Mouse (Mus musculus) forebrain, embryonic 14.5 days (tissue): ENCODE measurements at regions not wholly inside any gene's neighbourhood (a gene's known extent, or its start where the extent isn't known, plus 50 kb on each side); places are given as distances from the start of the nearest gene placed in this dataset.

Source experiments
- ATAC-seq: fragments of 200-750 bp; cut with Nextera tagmentation; 2 replicates; pipeline ENCODE4 v1.8.0; 2017; ENCODE audit warnings: mild to moderate bottlenecking, moderate library complexity
- DNase-seq: peaks from one replicate; pipeline ENCODE4 v3.0.0-alpha.2; 2015; ENCODE audit warnings: low spot score
- H3K27ac ChIP-seq: fragments of 300-500 bp; sonication (generic); 2 replicates; pipeline ENCODE4 v1.5.1; 2014; ENCODE audit warnings: low read depth, mild to moderate bottlenecking, control low read depth, low read length, moderate library complexity
- H3K27me3 ChIP-seq: fragments of 300-500 bp; sonication (generic); replicated peaks from 2 replicates; pipeline ENCODE4 v1.6.1; 2014; ENCODE audit warnings: low read length, control low read depth, mixed read lengths; ENCODE audit not compliant: control insufficient read depth, insufficient read depth
- H3K36me3 ChIP-seq: fragments of 300-500 bp; sonication (generic); 2 replicates; pipeline ENCODE4 v1.6.1; 2014; ENCODE audit warnings: low read length, control low read depth; ENCODE audit not compliant: control insufficient read depth, insufficient read depth
- H3K4me1 ChIP-seq: fragments of 300-500 bp; sonication (generic); 2 replicates; pipeline ENCODE4 v1.6.1; 2014; ENCODE audit warnings: antibody characterized with exemption, low read length, control low read depth; ENCODE audit not compliant: control insufficient read depth, insufficient read depth
- H3K4me2 ChIP-seq: fragments of 300-500 bp; sonication (generic); 2 replicates; pipeline ENCODE4 v1.6.1; 2014; ENCODE audit warnings: mild to moderate bottlenecking, control low read depth, low read length
- H3K4me3 ChIP-seq: fragments of 300-500 bp; sonication (generic); 2 replicates; pipeline ENCODE4 v1.5.1; 2014; ENCODE audit warnings: low read depth, low read length, control low read depth
- H3K9ac ChIP-seq: fragments of 300-500 bp; sonication (generic); 2 replicates; pipeline ENCODE4 v1.6.1; 2014; ENCODE audit warnings: mild to moderate bottlenecking, low read length, control low read depth, moderate library complexity
- H3K9me3 ChIP-seq: fragments of 300-500 bp; sonication (generic); replicated peaks from 2 replicates; pipeline ENCODE4 v1.6.1; 2016; ENCODE audit warnings: low read length, control low read depth, mixed read lengths; ENCODE audit not compliant: control insufficient read depth
- WGBS: fragments of 180-500 bp; shearing (Covaris S2); extraction: QIAGEN DNeasy Blood & Tissue Kit; methylation state at CpG from one replicate; pipeline ENCODE4 v1.1.7; 2014; 5-methylcytosine and 5-hydroxymethylcytosine counted together

GRCm38 (mm10) chr19:21913005-21913670 is 135.0 kb downstream of the Cemip2 start:
- ATAC-seq (no peak), DNase-seq (no peak)
- Histone ChIP-seq H3K27ac (no peak overlapping the region), H3K9me3 (no peaks in the 10 kb centered on the region), H3K36me3 (no peaks in the 10 kb centered on the region), H3K4me2 (no peak overlapping the region), H3K27me3 (no peaks in the 10 kb centered on the region), H3K4me1 (no peaks in the 10 kb centered on the region), H3K9ac (no peak overlapping the region), H3K4me3 (no peak overlapping the region)
- WGBS, result 82% methylated on average over 8 of the region's 8 CpGs

DNA sequence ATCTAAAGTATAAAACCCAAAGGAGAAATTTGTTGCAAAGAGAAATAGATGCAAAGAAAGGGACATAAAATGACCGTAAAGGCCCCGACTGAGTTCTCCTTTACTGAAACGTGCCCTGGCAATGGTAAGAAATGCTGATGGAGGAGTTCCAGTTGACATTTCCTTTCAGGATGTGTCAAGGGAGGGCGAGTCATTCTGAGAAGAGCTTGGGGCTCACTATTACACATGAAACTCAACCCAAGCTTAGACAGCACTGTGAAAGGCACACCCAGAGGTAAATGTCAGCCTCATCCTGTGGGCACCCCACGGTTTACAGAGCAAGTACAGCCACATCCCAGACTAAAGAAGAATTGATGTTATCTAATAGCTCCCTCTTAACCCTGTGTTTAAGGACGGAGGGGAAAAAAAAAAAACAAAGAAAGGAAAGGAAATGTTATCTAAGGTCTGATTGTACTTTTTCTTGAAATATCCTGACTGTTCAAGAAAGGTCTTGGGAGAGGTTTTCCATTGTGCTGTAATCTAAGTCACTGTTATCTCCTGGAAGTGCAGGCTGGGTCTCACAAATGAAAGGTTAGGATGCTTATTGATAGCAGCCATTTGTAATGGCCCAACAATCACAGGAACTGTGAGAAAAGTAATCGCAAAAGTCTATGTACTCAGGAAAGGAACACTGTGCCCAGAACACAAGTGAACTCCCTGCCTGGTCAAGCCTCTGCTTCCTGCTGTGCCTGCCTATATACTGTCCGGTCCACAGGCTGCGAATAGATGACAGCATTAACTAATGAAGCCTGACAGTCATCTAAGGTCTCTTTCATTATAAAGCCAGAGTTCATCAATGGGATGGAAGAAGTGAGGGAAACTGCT is 135.8 kb downstream of the Cemip2 start:
- no peak for DNase-seq
- H3K4me2 ChIP-seq, result no peak overlapping the region
- H3K4me1 ChIP-seq, result no peaks in the 10 kb centered on the region
- H3K4me3 ChIP-seq, result no peak overlapping the region
- no peaks in the 10 kb centered on the region for H3K27me3 ChIP-seq
- no peaks in the 10 kb centered on the region for H3K36me3 ChIP-seq
- ATAC-seq, result no peak
- H3K9me3 ChIP-seq, result no peaks in the 10 kb centered on the region
- WGBS, result 65% methylated on average over 9 of the region's 9 CpGs
- no peak overlapping the region for H3K27ac ChIP-seq
- no peak overlapping the region for H3K9ac ChIP-seq

- H3K27me3 ChIP-seq, result no peaks in the 10 kb centered on the region
- no peak overlapping the region for H3K27ac ChIP-seq
- peak; percentile 6 for DNase-seq
- H3K4me3 ChIP-seq, result no peak overlapping the region
- no peaks in the 10 kb centered on the region for H3K36me3 ChIP-seq
- no peak for ATAC-seq
- 48% methylated on average over 3 of the region's 3 CpGs for WGBS
- H3K9me3 ChIP-seq, result no peaks in the 10 kb centered on the region
- H3K9ac ChIP-seq, result no peak overlapping the region
- no peak overlapping the region for H3K4me2 ChIP-seq
- H3K4me1 ChIP-seq, result no peaks in the 10 kb centered on the region
Measured at GRCm38 (mm10) chr19:21914658-21915057, 136.5 kb downstream of the Cemip2 start.

GRCm38 (mm10) chr19:21918113-21918512 is 140.0 kb downstream of the Cemip2 start:
- no peak for DNase-seq
- H3K4me2 ChIP-seq, result no peak overlapping the region

DNA sequence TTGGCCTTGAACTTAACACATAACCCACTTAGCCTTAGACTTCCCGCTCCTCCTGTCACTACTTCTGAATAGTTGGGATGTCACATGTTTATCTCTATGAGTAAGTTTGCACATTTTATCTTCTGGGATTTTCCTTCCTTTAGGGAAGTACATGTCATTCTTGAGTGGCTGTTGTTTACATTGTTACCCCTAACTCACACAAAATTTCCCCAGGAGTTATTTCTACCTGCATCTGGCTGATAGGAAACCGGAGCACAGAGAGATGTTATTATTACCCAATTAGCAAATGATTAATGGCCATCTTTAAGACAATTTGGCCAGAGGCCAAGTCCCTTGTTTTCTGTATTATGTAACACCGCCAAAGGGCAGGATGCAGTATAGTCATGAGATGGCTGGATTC is 140.9 kb downstream of the Cemip2 start:
- Histone ChIP-seq H3K4me1 (no peaks in the 10 kb centered on the region), H3K36me3 (no peaks in the 10 kb centered on the region), H3K9ac (no peak overlapping the region), H3K9me3 (no peaks in the 10 kb centered on the region), H3K27me3 (no peaks in the 10 kb centered on the region), H3K27ac (no peak overlapping the region), H3K4me3 (no peak overlapping the region), H3K4me2 (no peak overlapping the region)
- 58% methylated on average over 3 of the region's 3 CpGs for WGBS
- no peak for DNase-seq
- ATAC-seq, result no peak

More at GRCm38 (mm10) chr19:21918113-21918512, 140.0 kb downstream of the Cemip2 start:
- no peaks in the 10 kb centered on the region for H3K27me3 ChIP-seq
- no peaks in the 10 kb centered on the region for H3K9me3 ChIP-seq
- no peak overlapping the region for H3K27ac ChIP-seq
- no peak for ATAC-seq
- no peak overlapping the region for H3K4me3 ChIP-seq
- H3K9ac ChIP-seq, result no peak overlapping the region
- H3K36me3 ChIP-seq, result no peaks in the 10 kb centered on the region
- 82% methylated on average over 4 of the region's 4 CpGs for WGBS
- H3K4me1 ChIP-seq, result no peaks in the 10 kb centered on the region

- Histone ChIP-seq H3K4me3 (no peak overlapping the region), H3K9ac (no peak overlapping the region), H3K36me3 (no peaks in the 10 kb centered on the region), H3K9me3 (no peaks in the 10 kb centered on the region), H3K27me3 (no peaks in the 10 kb centered on the region), H3K27ac (no peak overlapping the region), H3K4me2 (no peak overlapping the region), H3K4me1 (no peaks in the 10 kb centered on the region)
- ATAC-seq (no peak), DNase-seq (no peak)
- WGBS, result 96% methylated on average over 4 of the region's 4 CpGs
Measured at GRCm38 (mm10) chr19:21940114-21940513, 162.0 kb downstream of the Cemip2 start.

DNA sequence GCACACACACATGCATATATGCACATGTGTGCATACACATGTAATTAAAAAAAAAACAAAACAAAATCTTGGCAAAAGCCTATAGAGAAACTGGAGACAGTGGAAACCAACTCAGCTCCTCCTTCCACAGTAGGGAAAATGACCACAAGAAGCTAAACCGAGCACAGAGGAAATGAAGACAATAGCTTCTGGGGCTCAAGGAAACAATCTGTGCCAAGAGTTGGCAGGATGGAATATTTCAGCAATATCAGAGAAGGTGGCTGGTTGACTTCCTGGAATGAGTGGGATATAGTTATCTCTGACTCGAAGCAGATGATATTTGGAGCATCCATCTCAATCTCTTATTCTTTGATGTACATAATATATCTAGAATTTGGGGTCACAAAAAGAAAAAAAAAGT is 163.6 kb downstream of the Cemip2 start:
- H3K36me3 ChIP-seq, result no peaks in the 10 kb centered on the region
- no peaks in the 10 kb centered on the region for H3K9me3 ChIP-seq
- H3K9ac ChIP-seq, result no peak overlapping the region
- no peak overlapping the region for H3K27ac ChIP-seq
- H3K4me1 ChIP-seq, result no peaks in the 10 kb centered on the region
- no peak for DNase-seq
- ATAC-seq, result no peak
- H3K4me2 ChIP-seq, result no peak overlapping the region
- no peak overlapping the region for H3K4me3 ChIP-seq
- no peaks in the 10 kb centered on the region for H3K27me3 ChIP-seq
- WGBS, result 55% methylated on average over 2 of the region's 2 CpGs

DNA sequence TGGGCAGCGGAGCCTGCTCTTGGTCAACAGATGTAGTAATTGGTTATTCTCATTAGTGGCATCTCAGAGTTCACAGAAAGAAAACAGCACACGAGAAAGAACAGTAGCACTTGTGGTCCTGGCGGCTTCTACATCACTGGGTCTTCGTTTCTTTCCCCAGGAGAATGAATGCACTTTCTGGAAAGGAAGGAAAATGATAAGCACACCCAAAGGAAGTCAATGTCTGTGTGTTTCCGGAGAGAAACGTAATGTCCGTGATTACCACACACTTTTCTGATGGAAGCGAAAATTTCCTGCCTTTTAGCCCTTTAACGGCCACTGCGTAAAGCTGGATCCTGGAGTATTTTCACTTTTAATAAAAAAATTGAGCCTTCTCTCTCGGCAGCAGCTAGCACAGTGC is 164.1 kb downstream of the Cemip2 start:
- ATAC-seq (no peak), DNase-seq (no peak)
- Histone ChIP-seq H3K4me3 (no peak overlapping the region), H3K27ac (no peak overlapping the region), H3K4me1 (no peaks in the 10 kb centered on the region), H3K9me3 (no peaks in the 10 kb centered on the region), H3K27me3 (no peaks in the 10 kb centered on the region), H3K9ac (no peak overlapping the region), H3K4me2 (0 out of 2 replicates have a peak overlapping the region, but pooled peaks have one; percentile 7), H3K36me3 (no peaks in the 10 kb centered on the region)
- 46% methylated on average over 11 of the region's 11 CpGs for WGBS

- no peaks in the 10 kb centered on the region for H3K4me1 ChIP-seq
- H3K9ac ChIP-seq, result no peak overlapping the region
- 54% methylated on average over 4 of the region's 4 CpGs for WGBS
- no peak overlapping the region for H3K4me2 ChIP-seq
- H3K27ac ChIP-seq, result no peak overlapping the region
- no peaks in the 10 kb centered on the region for H3K36me3 ChIP-seq
- no peaks in the 10 kb centered on the region for H3K9me3 ChIP-seq
- no peak overlapping the region for H3K4me3 ChIP-seq
- ATAC-seq (no peak), DNase-seq (no peak)
- no peaks in the 10 kb centered on the region for H3K27me3 ChIP-seq
Measured at GRCm38 (mm10) chr19:21943407-21943806, 165.3 kb downstream of the Cemip2 start.
